Mouse (Mus musculus) stomach, postnatal 0 days (tissue): ENCODE data around the gene Stra6.

Experiments
- CTCF ChIP-seq: IDR thresholded peaks from 2 replicates; pipeline ENCODE4 v1.5.1; 2016; ENCODE audit warnings: antibody characterized with exemption, low read depth, mild to moderate bottlenecking, moderate library complexity
- EP300 ChIP-seq: optimal IDR thresholded peaks from 2 replicates; pipeline ENCODE3; 2016; ENCODE audit warnings: antibody characterized with exemption

GRCm38 (mm10) chr9:58063531-58063930 lies at the start of gene Stra6:
- TF ChIP-seq EP300 (no peak), CTCF (no peak)
